Mouse (Mus musculus) G1E (cell line): ENCODE data around the gene Degs2.

ENCODE experiments used
- CTCF ChIP-seq: IDR thresholded peaks from 2 replicates; pipeline ENCODE4 v1.5.1; 2012; ENCODE audit warnings: low read depth, low read length, inconsistent platforms, mixed read lengths
- POLR2AphosphoS5 ChIP-seq: IDR thresholded peaks from 2 replicates; pipeline ENCODE4 v1.6.1; 2012; ENCODE audit warnings: low read depth, low read length, inconsistent platforms; ENCODE audit not compliant: insufficient replicate concordance

GRCm38 (mm10) chr12:108749454-108749853, 47.3 kb upstream of the Degs2 start:
- TF ChIP-seq CTCF (no peak), POLR2AphosphoS5 (no peak)
